Mouse (Mus musculus) heart, postnatal 0 days (tissue): ENCODE results near the gene Epm2aip1. TPM values are rescaled to one million over a fixed set of nuclear protein-coding genes. Genes with fewer than 3 reads are reported as not detected.
A peak's percentile ranks its signal among the peaks of the same experiment; 100 is the strongest.

ENCODE experiments used
- ATAC-seq: fragments of 200-750 bp; cut with Nextera tagmentation; 2 replicates; pipeline ENCODE4 v1.8.0; 2017; ENCODE audit warnings: low read depth, moderate number of reproducible peaks, moderate library complexity; ENCODE audit not compliant: insufficient read depth
- DNase-seq: peaks from one replicate; pipeline ENCODE4 v3.0.0-alpha.2; 2016; ENCODE audit warnings: low spot score
- H3K27ac ChIP-seq: fragments of 300-500 bp; sonication (generic); 2 replicates; pipeline ENCODE4 v1.5.1; 2014; ENCODE audit warnings: low read depth, mild to moderate bottlenecking
- H3K27me3 ChIP-seq: fragments of 300-500 bp; sonication (generic); 2 replicates; pipeline ENCODE4 v1.6.1; 2014; ENCODE audit warnings: low read length, mixed read lengths; ENCODE audit not compliant: control insufficient read depth, insufficient read depth
- H3K36me3 ChIP-seq: fragments of 300-500 bp; sonication (generic); replicated peaks from 2 replicates; pipeline ENCODE4 v1.6.1; 2014; ENCODE audit warnings: low read length, mixed read lengths; ENCODE audit not compliant: control insufficient read depth, insufficient read depth
- H3K4me1 ChIP-seq: fragments of 300-500 bp; sonication (generic); 2 replicates; pipeline ENCODE4 v1.6.1; 2014; ENCODE audit warnings: antibody characterized with exemption; ENCODE audit not compliant: control insufficient read depth, insufficient read depth
- H3K4me2 ChIP-seq: fragments of 300-500 bp; sonication (generic); 2 replicates; pipeline ENCODE4 v1.6.1; 2014; ENCODE audit warnings: low read depth, mild to moderate bottlenecking, low read length, moderate library complexity
- H3K4me3 ChIP-seq: fragments of 300-500 bp; sonication (generic); 2 replicates; pipeline ENCODE4 v1.5.1; 2014; ENCODE audit warnings: low read depth, low read length
- H3K9ac ChIP-seq: fragments of 300-500 bp; sonication (generic); replicated peaks from 2 replicates; pipeline ENCODE4 v1.6.1; 2014; ENCODE audit warnings: low read depth, low read length, mixed read lengths
- H3K9me3 ChIP-seq: fragments of 300-500 bp; sonication (generic); replicated peaks from 2 replicates; pipeline ENCODE4 v1.6.1; 2016; ENCODE audit warnings: low read length; ENCODE audit not compliant: control insufficient read depth
- CTCF ChIP-seq: IDR thresholded peaks from 2 replicates; pipeline ENCODE4 v1.5.1; 2016; ENCODE audit warnings: antibody characterized with exemption, control low read depth, low read depth
- EP300 ChIP-seq: IDR thresholded peaks from 2 replicates; pipeline ENCODE4 v1.6.1; 2016; ENCODE audit warnings: antibody characterized with exemption, low read depth
- WGBS: fragments of 180-500 bp; shearing (Covaris S2); extraction: QIAGEN DNeasy Blood & Tissue Kit; methylation state at CpG from one replicate; pipeline ENCODE4 v1.1.7; 2014; 5-methylcytosine and 5-hydroxymethylcytosine counted together
- polyA plus RNA-seq: library from polyadenylated mRNA; unstranded; fragments of >200 nt; fragmentation: Nextera tagmentation; extraction: Ambion mirVana; gene quantifications from 2 replicates; pipeline ENCODE4 v1.2.1, GENCODE M21; 2015
- total RNA-seq: library from RNA; depleted of rRNA; stranded (reverse); fragments of >200 nt; gene quantifications from 2 replicates; pipeline ENCODE4 v1.2.3, GENCODE M21; 2014; ENCODE audit warnings: low replicate concordance

Epm2aip1 gene
- total and polyA plus RNA-seq, 2 experiments from 2014 or later, result 15.6 to 28.2 TPM

- no peaks in the 10 kb centered on the region for H3K9me3 ChIP-seq
- H3K4me3 ChIP-seq, result peak overlapping the region; percentile 87
- peaks cover 34% of the 10 kb centered on the region for H3K4me1 ChIP-seq
- WGBS, result 39% methylated on average over 15 of the region's 15 CpGs
- DNase-seq (no peak), ATAC-seq (no peak)
- H3K9ac ChIP-seq, result peak overlapping the region; percentile 89
- H3K4me2 ChIP-seq, result peak overlapping the region; percentile 78
- H3K27ac ChIP-seq, result peak overlapping the region; percentile 96
- TF ChIP-seq EP300 (no peak), CTCF (no peak)
- no peaks in the 10 kb centered on the region for H3K27me3 ChIP-seq
- H3K36me3 ChIP-seq, result peaks cover 7% of the 10 kb centered on the region
Measured at GRCm38 (mm10) chr9:111272996-111273785, 1.5 kb downstream of the Epm2aip1 start.

- DNase-seq (no peak), ATAC-seq (no peak)
- no peak overlapping the region; the same call in 1 of the 2 replicates for H3K9ac ChIP-seq
- no peaks in the 10 kb centered on the region for H3K27me3 ChIP-seq
- 41% methylated on average over 1 of the region's 1 CpGs for WGBS
- H3K4me1 ChIP-seq, result peaks cover 34% of the 10 kb centered on the region
- peaks cover 14% of the 10 kb centered on the region for H3K36me3 ChIP-seq
- H3K4me2 ChIP-seq, result peak overlapping the region; percentile 78
- H3K27ac ChIP-seq, result no peak overlapping the region
- H3K4me3 ChIP-seq, result peak overlapping the region; percentile 87
- H3K9me3 ChIP-seq, result no peaks in the 10 kb centered on the region
- TF ChIP-seq CTCF (no peak), EP300 (no peak)
Measured at GRCm38 (mm10) chr9:111273958-111274357, 2.2 kb downstream of the Epm2aip1 start.

- Histone ChIP-seq H3K4me1 (peaks cover 34% of the 10 kb centered on the region), H3K27ac (no peak overlapping the region), H3K4me3 (peak overlapping the region; percentile 87), H3K9ac (0 out of 2 replicates have a peak overlapping the region, but pooled peaks have one; percentile 33), H3K36me3 (peaks cover 23% of the 10 kb centered on the region), H3K4me2 (peak overlapping the region; percentile 78), H3K27me3 (no peaks in the 10 kb centered on the region), H3K9me3 (no peaks in the 10 kb centered on the region)
- DNase-seq, result no peak
- no peak for ATAC-seq
- 7% methylated on average over 1 of the region's 1 CpGs for WGBS
- TF ChIP-seq CTCF (no peak), EP300 (no peak)
Measured at GRCm38 (mm10) chr9:111275156-111275555, 3.4 kb downstream of the Epm2aip1 start.

- H3K36me3 ChIP-seq, result no peaks in the 10 kb centered on the region
- no peak overlapping the region for H3K4me2 ChIP-seq
- no peak overlapping the region for H3K27ac ChIP-seq
- no peaks in the 10 kb centered on the region for H3K9me3 ChIP-seq
- WGBS, result 74% methylated on average over 3 of the region's 3 CpGs
- no peaks in the 10 kb centered on the region for H3K27me3 ChIP-seq
- H3K4me1 ChIP-seq, result peaks cover 11% of the 10 kb centered on the region
- no peak overlapping the region for H3K9ac ChIP-seq
- DNase-seq (no peak), ATAC-seq (no peak)
- no peak overlapping the region for H3K4me3 ChIP-seq
- TF ChIP-seq CTCF (no peak), EP300 (no peak)
Measured at GRCm38 (mm10) chr9:111285061-111285460, 13.3 kb downstream of the Epm2aip1 start.

GRCm38 (mm10) chr9:111285676-111286075 lies 13.9 kb downstream of the Epm2aip1 start:
- Histone ChIP-seq H3K4me2 (no peak overlapping the region), H3K4me1 (peaks cover 11% of the 10 kb centered on the region), H3K4me3 (no peak overlapping the region), H3K27ac (no peak overlapping the region), H3K36me3 (no peaks in the 10 kb centered on the region), H3K27me3 (no peaks in the 10 kb centered on the region), H3K9ac (no peak overlapping the region), H3K9me3 (no peaks in the 10 kb centered on the region)
- ATAC-seq, result no peak
- TF ChIP-seq EP300 (no peak), CTCF (no peak)
- 12% methylated on average over 5 of the region's 5 CpGs for WGBS
- no peak for DNase-seq
